Mouse (Mus musculus): ENCODE results near the gene Dzip1l.

GRCm38 (mm10) chr9:99685061-99685521, 55.8 kb downstream of the Dzip1l start:
- TF ChIP-seq POLR2A (IDR thresholded peaks at IDR 0.05; ENCODE audit: insufficient read depth, low read length) (no peak), CTCF (IDR thresholded peaks at IDR 0.05; ENCODE audit: low read depth, low read length) (no peak)

Measured in ES-Bruce4 (cell line).